Mouse (Mus musculus) gastrocnemius, postnatal 25 days (tissue): ENCODE results near the gene Gm11034. TPM values are rescaled to one million over a fixed set of nuclear protein-coding genes. Genes with fewer than 3 reads are reported as not detected.

Experiments
- DNase-seq: peaks from one replicate; pipeline ENCODE4 v3.0.0; 2022
- long read RNA-seq, 2 experiments: library from polyadenylated mRNA; stranded (forward); transcript quantifications; one replicate each; pipeline ENCODE4 v2.0.0; 2021
- total RNA-seq, 2 experiments: library from RNA; stranded (reverse); gene quantifications; 1 replicate in 1 of 2; 2 replicates in 1 of 2; pipeline ENCODE4 v1.2.3; 2021

The Gm11034 gene
- not detected for total RNA-seq
- long read RNA-seq, experiment 1: 0 reads
- long read RNA-seq, experiment 2: 0 reads

DNA sequence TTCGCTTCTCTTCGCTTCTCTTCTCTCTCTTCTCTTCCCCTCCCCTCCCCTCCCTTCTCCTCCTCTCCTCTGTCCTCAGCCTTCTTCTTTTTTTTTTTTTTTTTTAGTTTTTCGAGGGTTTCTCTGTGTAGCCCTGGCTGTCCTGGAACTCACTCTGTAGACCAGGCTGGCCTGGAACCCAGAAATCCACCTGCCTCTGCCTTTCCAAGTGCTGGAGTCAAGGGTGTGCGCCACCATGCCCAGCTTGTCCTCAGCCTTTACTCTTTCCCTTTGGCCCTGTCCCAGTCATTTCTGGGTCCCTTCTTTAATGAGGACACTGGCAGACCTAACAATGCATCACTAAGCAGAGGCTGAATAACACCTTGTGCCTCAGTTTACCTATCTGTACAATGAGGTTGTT lies at the start of gene Gm11034:
Gene Gm11034 (minus strand): TSS at position 101 of the 400 bp plus-strand sequence.
- DNase-seq: no peak

DNA sequence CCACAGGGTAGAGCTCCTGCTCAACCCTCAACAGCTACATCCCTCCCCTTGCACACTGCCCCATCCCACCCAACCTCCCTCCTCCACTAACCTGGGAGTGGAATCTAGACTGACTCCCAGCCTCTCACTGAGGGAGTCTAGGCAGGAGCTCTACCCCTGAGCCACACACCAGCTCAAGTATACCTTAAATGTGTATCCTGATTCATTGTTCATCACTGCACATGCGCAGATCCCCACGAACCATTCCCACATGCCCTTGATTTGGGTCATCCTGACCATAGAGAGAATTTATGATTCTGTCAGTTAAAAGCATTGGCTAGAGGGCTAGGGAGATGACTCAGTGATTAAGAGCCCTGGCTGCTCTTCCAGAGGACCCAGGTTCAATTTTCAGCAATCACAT lies 49.3 kb upstream of the Gm11034 start:
- DNase-seq: no peak

DNA sequence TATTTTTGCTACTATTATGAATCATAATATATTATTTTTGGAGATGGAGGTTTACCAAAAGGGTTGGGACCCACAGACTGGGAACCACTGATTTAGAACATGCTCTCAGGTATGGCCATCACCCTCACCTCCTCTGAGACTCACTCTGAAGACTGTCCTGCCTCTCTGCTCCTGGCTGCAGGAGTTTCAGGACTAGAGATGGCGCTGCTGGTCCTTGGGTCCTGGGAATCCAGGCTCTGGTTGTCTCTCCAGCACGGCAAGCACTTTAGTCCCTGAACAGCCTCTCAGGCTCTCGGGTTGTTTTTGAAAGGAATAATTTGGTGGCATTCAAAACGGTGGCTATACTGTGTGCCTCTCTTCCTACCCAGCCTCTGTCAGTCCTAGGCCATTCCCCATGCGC lies 48.4 kb upstream of the Gm11034 start:
- no peak for DNase-seq

GRCm38 (mm10) chr8:72261431-72261830 lies 48.0 kb upstream of the Gm11034 start:
- no peak for DNase-seq

- DNase-seq: peak; percentile 39
These were observed 47.6 kb upstream of the Gm11034 start for GRCm38 (mm10) chr8:72261019-72261418.

DNA sequence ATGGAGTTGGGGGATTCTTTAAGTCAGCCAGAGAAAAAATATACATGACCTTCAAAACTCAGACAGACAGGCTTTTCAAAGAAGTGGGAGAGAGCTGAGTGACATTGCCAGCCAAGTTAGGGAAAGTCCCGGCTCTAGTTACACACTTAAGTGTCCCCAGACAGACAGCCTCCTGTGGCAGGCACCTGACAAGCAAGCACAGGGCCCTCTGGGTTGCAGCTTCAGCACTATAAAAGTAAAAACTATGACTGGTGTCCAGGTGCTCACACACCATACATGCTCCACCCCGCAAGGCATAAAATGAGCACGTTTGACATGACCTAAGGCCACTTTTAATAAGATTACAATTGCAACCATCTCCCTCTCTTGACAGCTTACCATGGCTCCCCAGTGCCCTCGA lies 47.1 kb upstream of the Gm11034 start:
- no peak for DNase-seq

GRCm38 (mm10) chr8:72259862-72260261 lies 46.4 kb upstream of the Gm11034 start:
- no peak for DNase-seq

DNA sequence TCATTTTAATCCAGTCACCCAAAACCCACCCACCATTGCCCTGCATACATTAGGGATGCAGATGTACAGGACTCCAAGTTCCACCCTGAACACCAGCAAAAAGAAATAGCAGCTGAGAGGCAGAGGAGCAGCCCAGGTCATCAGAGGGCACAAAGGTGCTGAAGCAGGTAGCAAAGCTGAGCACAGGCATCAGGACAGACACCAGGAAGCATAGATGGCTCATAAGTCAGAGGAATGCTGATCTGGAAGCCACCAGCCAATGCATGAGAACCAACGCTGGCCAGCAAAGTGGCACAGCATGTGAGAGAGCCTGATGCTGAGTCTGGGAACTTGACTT lies 44.4 kb upstream of the Gm11034 start:
- no peak for DNase-seq

GRCm38 (mm10) chr8:72257171-72257901 lies 43.9 kb upstream of the Gm11034 start:
- no peak for DNase-seq

DNA sequence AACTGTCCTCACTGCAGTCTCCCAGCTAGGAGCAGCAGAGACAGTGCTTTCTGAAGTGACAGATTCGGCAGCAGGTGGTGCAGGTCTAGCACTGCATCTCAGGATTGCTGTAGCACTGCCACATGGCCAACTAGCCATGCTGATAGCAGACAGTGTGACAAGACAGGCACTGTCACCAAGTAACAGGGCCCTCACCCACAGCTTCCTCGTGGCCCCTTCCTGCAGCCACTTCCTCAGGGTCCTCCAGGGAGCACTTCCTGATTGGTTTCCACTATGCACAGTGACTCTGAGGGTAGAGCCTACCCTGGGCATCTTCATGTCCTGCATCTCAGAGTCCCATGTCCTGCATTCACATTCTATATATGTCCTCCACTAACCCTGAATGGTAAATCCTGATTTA lies 31.2 kb upstream of the Gm11034 start:
- no peak for DNase-seq

DNA sequence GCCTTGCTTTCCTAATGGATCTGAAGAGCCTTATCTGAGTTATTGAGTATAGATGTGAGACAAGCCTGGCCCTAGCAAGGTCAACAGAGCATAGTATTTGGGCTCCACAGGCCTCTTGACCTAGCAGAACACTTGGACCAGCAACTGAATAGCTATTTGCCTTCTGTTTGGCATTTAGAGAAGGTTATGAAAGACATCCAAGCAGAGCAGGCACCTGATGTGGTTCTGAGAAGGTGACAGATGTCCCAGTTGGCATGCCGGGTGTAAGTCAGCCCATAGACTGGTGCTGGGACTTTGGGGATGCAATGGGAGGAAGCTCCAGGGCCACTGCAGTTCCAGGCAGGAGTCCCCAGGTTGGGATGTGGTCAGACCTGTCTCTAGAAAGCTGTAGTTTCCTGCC lies 28.8 kb upstream of the Gm11034 start:
- DNase-seq: no peak

DNA sequence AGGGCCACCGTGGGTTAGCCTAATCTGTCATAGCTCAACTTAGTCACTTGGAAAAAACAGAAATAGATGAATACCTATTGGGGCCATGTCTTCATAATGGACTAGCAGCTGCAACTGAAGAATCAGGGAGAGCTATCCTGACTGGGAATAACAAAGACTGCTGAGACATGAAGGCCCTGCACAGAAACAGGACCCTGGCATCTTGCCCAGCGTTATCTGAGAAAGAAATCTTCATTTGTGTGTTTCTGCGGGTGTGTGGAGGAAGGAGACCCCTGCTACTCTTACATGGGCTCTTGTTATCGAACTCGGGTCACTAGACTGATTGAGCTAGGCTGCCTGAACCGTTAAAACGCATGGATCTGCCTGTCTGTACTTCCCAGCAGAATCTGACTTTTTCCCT lies 27.5 kb upstream of the Gm11034 start:
- DNase-seq: no peak

DNA sequence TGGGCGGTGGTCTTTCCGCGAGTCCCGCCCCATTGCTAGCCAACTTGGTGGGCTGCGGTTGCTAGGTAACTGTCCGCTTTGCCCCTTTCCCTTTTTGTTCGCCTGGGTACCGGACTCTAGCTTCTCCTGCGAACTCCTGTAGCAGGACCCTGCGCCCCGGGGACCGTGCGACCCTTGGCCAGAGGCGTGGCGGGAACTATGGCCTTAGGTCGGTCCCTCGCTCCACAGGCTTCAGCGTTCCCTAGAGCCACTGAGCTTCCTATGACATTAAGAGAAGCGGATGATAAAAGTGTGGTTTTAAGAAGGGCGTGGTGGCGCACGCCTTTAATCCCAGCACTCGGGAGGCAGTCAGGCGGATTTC lies 26.9 kb upstream of the Gm11034 start:
- DNase-seq: no peak

DNA sequence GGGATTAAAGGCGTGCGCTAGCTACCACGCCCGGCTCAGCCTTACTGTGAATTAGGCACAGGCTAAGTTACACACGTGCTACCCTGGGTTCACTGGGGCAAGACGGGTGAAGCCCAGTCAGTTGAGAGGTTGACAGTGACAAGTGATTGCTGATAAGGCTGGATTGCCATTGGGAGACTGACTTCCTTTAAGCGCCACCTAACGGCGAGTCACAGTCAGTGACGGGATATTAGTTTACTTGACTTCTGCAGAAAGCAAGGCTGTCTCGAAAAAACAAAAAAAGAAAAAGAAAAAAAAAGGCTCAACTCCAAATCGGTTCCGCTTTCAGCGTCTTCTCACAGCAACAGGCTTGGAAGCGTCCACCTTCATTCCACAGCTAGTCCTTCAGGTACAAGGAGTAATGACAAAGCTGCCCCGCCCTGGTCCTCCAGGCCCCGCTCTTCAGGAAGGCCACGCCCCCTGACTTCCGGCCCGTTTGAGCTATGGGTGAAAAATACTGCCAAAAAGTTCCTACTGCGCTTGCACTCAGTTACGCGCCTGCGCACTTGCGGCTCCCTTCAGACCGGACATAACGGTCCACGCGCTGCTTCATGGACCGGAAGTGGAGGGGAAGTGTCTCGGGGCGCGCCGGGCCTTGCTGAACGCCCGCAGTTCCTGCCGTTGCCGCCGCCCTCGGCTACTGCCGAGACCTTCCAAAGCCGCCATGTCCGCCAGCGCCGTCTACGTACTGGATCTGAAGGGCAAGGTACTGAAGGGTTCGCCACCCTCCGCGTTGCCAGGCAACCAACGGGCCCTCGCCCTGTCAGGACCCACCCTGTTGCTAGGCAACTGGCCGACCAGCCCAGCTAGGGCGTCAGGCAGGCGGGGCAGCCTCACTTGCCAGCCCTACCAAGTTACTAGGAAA lies 26.3 kb upstream of the Gm11034 start, which contains the start of gene Ap1m1:
Gene Ap1m1 (plus strand): TSS at position 520 of the 904 bp plus-strand sequence.
- DNase-seq: peak; percentile 97

DNA sequence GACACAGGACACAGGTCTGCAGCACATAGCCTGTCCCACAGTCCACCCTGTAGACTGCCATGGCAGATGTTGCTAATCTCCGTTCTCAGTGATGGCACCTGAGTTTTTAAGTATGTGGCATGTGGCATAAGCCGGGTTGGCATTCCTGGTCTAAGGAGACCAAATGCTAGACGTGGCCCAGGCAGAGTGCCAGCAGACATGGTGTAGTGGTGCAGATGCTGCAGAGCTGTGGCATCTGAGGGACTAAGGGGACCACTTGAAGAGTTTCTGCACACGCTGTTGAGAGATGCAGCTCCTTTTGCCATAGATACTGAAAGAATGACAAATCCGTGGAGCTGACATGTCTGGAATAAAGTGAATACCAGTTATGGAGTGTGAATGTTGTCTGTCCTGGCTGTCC lies 9.2 kb upstream of the Gm11034 start:
- DNase-seq: no peak

DNA sequence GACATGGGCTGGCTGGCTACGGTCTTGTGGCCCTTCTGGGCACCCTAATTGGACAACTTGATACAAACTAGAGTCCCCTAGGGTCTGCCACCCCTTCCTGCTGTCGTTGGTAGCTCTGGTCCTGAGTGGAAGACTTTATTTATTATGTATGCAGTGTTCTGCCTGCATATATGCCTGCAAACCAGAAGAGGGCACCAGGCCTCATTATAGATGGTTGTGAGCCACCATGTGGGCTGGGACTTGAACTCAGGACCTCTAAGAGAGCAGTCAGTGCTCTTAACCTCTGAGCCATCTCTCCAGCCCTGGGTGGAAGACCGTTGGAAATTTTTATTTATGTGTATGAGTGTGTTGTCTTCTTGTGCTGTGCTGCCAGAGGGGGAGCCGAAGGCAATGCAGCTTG lies 7.3 kb upstream of the Gm11034 start:
- no peak for DNase-seq

- DNase-seq: peak; percentile 85
These were observed 6.3 kb upstream of the Gm11034 start, which contains the start of gene Fam32a for GRCm38 (mm10) chr8:72219541-72220363. TSS of gene Fam32a (plus strand) at chr8:72219730.

DNA sequence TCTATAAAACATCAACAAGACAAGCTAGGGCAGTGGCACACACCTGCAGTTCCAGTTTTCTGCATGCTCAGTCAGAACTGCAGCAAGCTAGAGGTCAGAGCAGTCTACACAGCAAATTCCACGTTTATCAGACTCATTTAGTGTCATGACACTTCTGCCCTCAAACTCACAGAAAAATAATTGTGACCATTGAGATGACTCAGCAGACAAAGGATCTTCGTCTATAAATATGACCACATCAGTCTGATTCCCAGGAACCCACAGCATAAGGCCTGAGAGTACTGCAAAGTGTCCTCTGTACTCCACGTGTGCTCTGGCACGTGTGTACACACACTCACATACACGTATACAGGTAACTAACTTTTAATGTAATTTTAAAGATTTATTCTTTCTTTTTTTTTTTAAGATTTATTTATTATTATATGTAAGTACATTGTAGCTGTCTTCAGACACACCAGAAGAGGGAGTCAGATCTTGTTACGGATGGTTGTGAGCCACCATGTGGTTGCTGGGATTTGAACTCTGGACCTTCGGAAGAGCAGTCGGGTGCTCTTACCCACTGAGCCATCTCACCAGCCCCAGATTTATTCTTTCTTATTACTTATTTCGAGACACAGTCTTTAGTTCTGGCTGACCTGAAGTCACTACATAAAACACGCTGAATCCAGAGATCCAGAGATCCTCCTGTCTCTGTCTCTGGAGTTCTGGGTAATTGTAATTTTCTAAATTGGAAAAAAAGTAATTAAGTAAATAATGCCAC lies 5.5 kb upstream of the Gm11034 start:
- no peak for DNase-seq

DNA sequence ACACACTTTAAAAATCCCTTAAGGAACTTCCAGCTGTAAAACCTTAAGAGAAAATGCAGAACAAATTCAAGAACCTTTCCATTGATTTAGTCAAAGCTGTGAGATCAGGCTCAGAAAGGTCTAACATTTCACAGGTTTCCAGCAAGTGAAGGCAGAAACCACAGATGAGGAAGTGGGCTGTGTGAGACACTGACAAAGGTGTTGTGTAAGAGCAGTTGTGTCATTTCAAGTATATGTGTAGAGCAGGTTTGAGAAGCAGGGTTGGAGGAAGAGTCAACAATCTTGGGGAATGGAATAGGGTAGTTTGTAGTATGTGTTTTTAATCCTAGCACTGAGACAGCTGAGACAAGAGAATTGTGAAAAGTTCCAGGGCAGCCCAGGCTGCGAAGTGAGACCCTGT lies 2.4 kb upstream of the Gm11034 start:
- DNase-seq: no peak

DNA sequence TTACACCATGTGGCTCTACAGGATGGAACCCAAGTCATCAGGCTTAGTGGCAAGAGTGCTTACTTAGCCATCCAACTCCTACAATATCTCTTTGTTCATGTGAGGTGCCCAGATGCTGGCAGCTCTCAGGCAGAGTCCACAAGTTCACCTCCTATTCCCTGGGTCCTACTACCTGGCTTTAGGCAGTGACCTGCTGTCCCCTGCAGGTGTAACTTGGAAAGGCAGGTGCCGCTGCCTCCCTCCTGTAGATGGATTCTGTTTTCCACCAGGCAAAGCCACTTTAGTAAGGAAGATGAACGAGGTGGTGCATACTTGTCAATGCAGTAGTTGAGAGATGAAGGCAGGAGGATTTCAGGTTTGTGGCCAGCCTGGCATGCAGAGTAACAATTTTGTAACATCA lies 1.6 kb upstream of the Gm11034 start:
- DNase-seq: no peak

DNA sequence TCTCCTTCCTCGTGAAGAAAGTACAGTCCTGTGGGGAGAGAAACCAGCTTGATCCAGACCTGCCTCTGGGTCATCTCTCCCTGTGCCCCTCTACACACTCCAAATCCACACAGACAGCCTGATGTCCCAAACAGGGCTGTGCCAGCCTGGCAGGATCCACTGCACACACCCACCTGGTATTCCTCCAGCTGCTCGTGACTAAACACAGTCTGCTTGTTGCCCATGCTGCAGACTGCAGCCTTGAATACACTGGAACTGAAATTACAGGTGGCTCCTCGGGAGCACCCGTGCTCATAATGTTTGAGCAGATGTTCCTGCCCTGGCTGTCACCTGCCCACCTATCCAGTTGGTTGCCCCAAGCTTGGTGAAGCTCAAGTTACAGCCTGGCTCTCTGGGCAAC lies 685 bp downstream of the Gm11034 start, which contains the start of gene Cib3:
Gene Cib3 (minus strand): TSS at position 87 of the 400 bp plus-strand sequence.
- no peak for DNase-seq

GRCm38 (mm10) chr8:72211846-72212245 lies 1.6 kb downstream of the Gm11034 start:
- no peak for DNase-seq
